Mouse (Mus musculus): ENCODE results near the gene Tifa. TPM values are rescaled to one million over a fixed set of nuclear protein-coding genes. Genes with fewer than 3 reads are reported as not detected.

Tifa gene
- 3.6 and 3.8 TPM in 2 replicates for polyA plus RNA-seq (2014; fragmentation: Nextera tagmentation; extraction: Ambion mirVana)

DNA sequence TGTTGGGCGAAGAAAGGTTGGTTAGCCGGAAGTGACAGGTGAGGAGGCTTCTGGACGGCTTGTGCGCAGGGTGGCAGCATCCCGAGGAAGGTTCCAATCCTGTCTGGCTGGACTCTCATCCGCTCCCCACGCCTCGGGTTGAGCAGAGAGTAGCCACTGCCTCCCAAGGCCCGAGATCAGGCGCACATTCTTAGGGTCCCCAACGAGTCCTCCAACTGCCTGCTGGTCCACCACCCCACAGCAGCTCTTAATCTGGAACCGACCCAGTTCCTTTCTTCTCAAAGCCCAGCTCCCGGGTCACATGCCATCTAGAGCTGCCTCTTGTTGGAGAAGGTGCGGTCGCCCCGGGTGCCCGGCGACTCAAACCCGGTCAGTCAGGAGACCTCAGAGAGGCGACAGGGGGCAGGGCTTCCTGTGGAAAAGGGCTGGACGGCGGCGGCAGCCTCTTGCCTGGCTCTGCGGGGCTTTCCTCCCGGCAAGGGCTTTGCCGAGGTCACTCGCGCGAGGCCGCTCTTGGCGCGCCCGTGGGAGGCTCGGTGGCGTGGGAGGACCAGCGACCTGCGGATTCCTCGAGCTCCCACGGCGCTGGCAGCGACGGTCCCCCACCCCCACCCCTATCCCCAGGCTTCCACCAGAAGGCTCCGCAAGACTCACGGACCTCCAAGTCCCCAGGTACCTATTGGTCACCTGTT, at the start of gene Tifa:
TSS of gene Tifa (plus strand) at position 306 of the 692 bp plus-strand sequence.
- ATAC-seq (ENCODE audit: insufficient number of reproducible peaks, insufficient read depth, low FRiP score, low read depth), result peak; percentile 31; the same call in 1 of the 2 replicates
- Histone ChIP-seq H3K9me3 (ENCODE audit: control insufficient read depth, low read length) (no peaks in the 10 kb centered on the region; the same call in 1 of the 2 replicates), H3K4me2 (ENCODE audit: low read length) (peak within 1 kb of the TSS; percentile 98), H3K36me3 (ENCODE audit: control insufficient read depth, insufficient read depth, low read length) (no peaks in the 10 kb centered on the region), H3K27me3 (ENCODE audit: control insufficient read depth, insufficient read depth, low read length) (peaks cover 15% of the 10 kb centered on the region), H3K4me1 (ENCODE audit: control insufficient read depth in 2 of 2, insufficient read depth in 2 of 2, low read length in 2 of 2) (peaks cover 4 to 6% of the 10 kb centered on the region in 2 experiments; a peak in 3 of 4 replicates), H3K9ac (ENCODE audit: low read length) (peak within 1 kb of the TSS; percentile 70), H3K27ac (replicated peaks in 1 of 2; ENCODE audit: control insufficient read depth in 1 of 2, insufficient read depth in 1 of 2, low read depth in 2 of 2, low read length in 2 of 2) (peak within 1 kb of the TSS in 1 of 2 experiments; percentile 24; a peak in 2 of 4 replicates), H3K4me3 (ENCODE audit: control insufficient read depth in 1 of 2, insufficient read depth in 1 of 2, low read depth in 1 of 2, low read length in 2 of 2) (peak within 1 kb of the TSS; percentile 56 to 71)
- WGBS, result 1% methylated on average over 41 of the region's 44 CpGs

- 88% methylated on average over 3 of the region's 3 CpGs for WGBS
- peaks cover 6% of the 10 kb centered on the region; the same call in 1 of the 2 replicates for H3K9me3 ChIP-seq (ENCODE audit: control insufficient read depth, low read length)
- H3K36me3 ChIP-seq (ENCODE audit: control insufficient read depth, insufficient read depth, low read length), result no peaks in the 10 kb centered on the region
Observed at GRCm38 (mm10) chr3:127741473-127741872, 48.1 kb upstream of the Tifa start.

GRCm38 (mm10) chr3:127743614-127744365, 45.8 kb upstream of the Tifa start:
- no peak for ATAC-seq (ENCODE audit: insufficient number of reproducible peaks, insufficient read depth, low FRiP score, low read depth)

More at GRCm38 (mm10) chr3:127741473-127741872, 48.1 kb upstream of the Tifa start:
- Histone ChIP-seq H3K27me3 (ENCODE audit: control insufficient read depth, insufficient read depth, low read length) (peaks cover 6% of the 10 kb centered on the region), H3K4me3 (ENCODE audit: control insufficient read depth in 1 of 2, insufficient read depth in 1 of 2, low read depth in 1 of 2, low read length in 2 of 2) (no peak overlapping the region), H3K4me1 (ENCODE audit: control insufficient read depth in 2 of 2, insufficient read depth in 2 of 2, low read length in 2 of 2) (no peaks in the 10 kb centered on the region), H3K27ac (replicated peaks in 1 of 2; ENCODE audit: control insufficient read depth in 1 of 2, insufficient read depth in 1 of 2, low read depth in 2 of 2, low read length in 2 of 2) (no peak overlapping the region), H3K4me2 (ENCODE audit: low read length) (no peak overlapping the region), H3K9ac (ENCODE audit: low read length) (no peak overlapping the region)
- no peak for ATAC-seq (ENCODE audit: insufficient number of reproducible peaks, insufficient read depth, low FRiP score, low read depth)

GRCm38 (mm10) chr3:127745504-127745903, 44.1 kb upstream of the Tifa start:
- Histone ChIP-seq H3K36me3 (ENCODE audit: control insufficient read depth, insufficient read depth, low read length) (no peaks in the 10 kb centered on the region), H3K4me3 (ENCODE audit: control insufficient read depth in 1 of 2, insufficient read depth in 1 of 2, low read depth in 1 of 2, low read length in 2 of 2) (no peak overlapping the region), H3K27ac (replicated peaks in 1 of 2; ENCODE audit: control insufficient read depth in 1 of 2, insufficient read depth in 1 of 2, low read depth in 2 of 2, low read length in 2 of 2) (no peak overlapping the region), H3K27me3 (ENCODE audit: control insufficient read depth, insufficient read depth, low read length) (peaks cover 40% of the 10 kb centered on the region), H3K4me2 (ENCODE audit: low read length) (no peak overlapping the region), H3K9me3 (ENCODE audit: control insufficient read depth, low read length) (peaks cover 6% of the 10 kb centered on the region; the same call in 1 of the 2 replicates), H3K9ac (ENCODE audit: low read length) (no peak overlapping the region), H3K4me1 (ENCODE audit: control insufficient read depth in 2 of 2, insufficient read depth in 2 of 2, low read length in 2 of 2) (no peaks in the 10 kb centered on the region)
- 39% methylated on average over 6 of the region's 6 CpGs for WGBS
- no peak for ATAC-seq (ENCODE audit: insufficient number of reproducible peaks, insufficient read depth, low FRiP score, low read depth)

More at GRCm38 (mm10) chr3:127743614-127744365, 45.8 kb upstream of the Tifa start:
- Histone ChIP-seq H3K4me2 (ENCODE audit: low read length) (no peak overlapping the region), H3K4me1 (ENCODE audit: control insufficient read depth in 2 of 2, insufficient read depth in 2 of 2, low read length in 2 of 2) (no peaks in the 10 kb centered on the region), H3K27me3 (ENCODE audit: control insufficient read depth, insufficient read depth, low read length) (peaks cover 26% of the 10 kb centered on the region), H3K4me3 (ENCODE audit: control insufficient read depth in 1 of 2, insufficient read depth in 1 of 2, low read depth in 1 of 2, low read length in 2 of 2) (no peak overlapping the region), H3K9ac (ENCODE audit: low read length) (no peak overlapping the region), H3K27ac (replicated peaks in 1 of 2; ENCODE audit: control insufficient read depth in 1 of 2, insufficient read depth in 1 of 2, low read depth in 2 of 2, low read length in 2 of 2) (no peak overlapping the region), H3K36me3 (ENCODE audit: control insufficient read depth, insufficient read depth, low read length) (no peaks in the 10 kb centered on the region), H3K9me3 (ENCODE audit: control insufficient read depth, low read length) (peaks cover 6% of the 10 kb centered on the region; the same call in 1 of the 2 replicates)
- 83% methylated on average over 13 of the region's 14 CpGs for WGBS

DNA sequence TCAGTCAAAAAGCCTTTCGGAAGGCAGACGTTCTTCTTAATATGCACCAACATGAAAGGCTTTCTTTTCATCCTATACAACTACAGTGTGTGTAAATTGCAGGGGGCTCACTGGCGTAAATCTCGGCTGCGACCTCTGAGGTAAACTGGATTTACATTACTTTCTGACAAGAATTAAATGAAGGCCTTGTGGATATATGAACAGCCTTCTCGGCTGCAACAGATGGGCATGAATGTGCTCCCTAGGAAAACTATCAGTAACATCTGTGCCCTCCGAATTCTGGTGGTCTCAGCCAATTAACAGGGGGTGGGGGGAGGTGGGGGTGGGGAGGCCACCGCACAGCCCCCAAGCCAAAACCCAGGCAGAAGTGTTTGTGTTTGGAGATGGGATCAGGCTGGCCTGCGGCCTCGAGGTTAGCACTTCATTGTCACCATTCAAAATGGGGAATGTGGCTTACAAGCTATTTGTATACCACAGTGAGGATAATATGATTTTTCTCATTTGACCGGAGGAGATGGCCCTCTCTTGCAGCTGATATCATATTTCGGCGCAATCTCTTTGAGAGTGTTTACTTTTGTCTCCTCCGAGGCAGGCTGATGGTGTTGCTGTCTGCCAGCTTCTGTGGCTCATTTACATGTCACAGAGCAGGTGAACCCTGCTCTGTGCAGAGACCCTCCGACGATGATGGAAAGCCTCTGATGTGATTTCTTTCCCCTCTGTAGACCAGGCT, 43.5 kb upstream of the Tifa start:
- 27% methylated on average over 16 of the region's 16 CpGs for WGBS
- peaks cover 43% of the 10 kb centered on the region for H3K27me3 ChIP-seq (ENCODE audit: control insufficient read depth, insufficient read depth, low read length)

DNA sequence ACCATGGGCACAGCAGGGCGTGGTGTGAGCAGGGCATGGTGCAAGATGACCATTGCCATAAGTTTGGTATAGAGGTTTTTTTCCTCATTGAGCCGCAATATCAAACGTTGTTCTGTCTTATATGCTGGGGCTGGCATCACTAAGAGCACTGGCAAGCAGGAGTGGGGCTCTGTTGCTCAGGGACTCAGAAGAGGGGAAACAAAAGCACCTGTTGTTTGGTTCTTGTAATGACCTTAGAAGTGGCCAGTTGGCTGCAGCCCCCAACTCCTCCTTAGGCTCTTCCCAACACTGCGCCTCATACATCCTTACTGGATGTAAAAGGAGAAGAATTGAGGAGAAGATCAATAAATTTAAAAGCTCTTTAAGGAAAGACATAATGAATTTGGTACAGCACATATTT, 41.0 kb upstream of the Tifa start:
- no peaks in the 10 kb centered on the region for H3K36me3 ChIP-seq (ENCODE audit: control insufficient read depth, insufficient read depth, low read length)
- ATAC-seq (ENCODE audit: insufficient number of reproducible peaks, insufficient read depth, low FRiP score, low read depth), result no peak
- H3K27ac ChIP-seq (replicated peaks in 1 of 2; ENCODE audit: control insufficient read depth in 1 of 2, insufficient read depth in 1 of 2, low read depth in 2 of 2, low read length in 2 of 2), result no peak overlapping the region
- H3K27me3 ChIP-seq (ENCODE audit: control insufficient read depth, insufficient read depth, low read length), result peaks cover 43% of the 10 kb centered on the region
- H3K4me1 ChIP-seq (ENCODE audit: control insufficient read depth in 2 of 2, insufficient read depth in 2 of 2, low read length in 2 of 2), result no peaks in the 10 kb centered on the region
- 66% methylated on average over 4 of the region's 4 CpGs for whole genome bisulfite sequencing
- H3K9me3 ChIP-seq (ENCODE audit: control insufficient read depth, low read length), result no peaks in the 10 kb centered on the region
- no peak overlapping the region for H3K4me2 ChIP-seq (ENCODE audit: low read length)
- H3K4me3 ChIP-seq (ENCODE audit: control insufficient read depth in 1 of 2, insufficient read depth in 1 of 2, low read depth in 1 of 2, low read length in 2 of 2), result no peak overlapping the region
- H3K9ac ChIP-seq (ENCODE audit: low read length), result no peak overlapping the region

More for the DNA sequence above, 43.5 kb upstream of the Tifa start:
- no peaks in the 10 kb centered on the region for H3K36me3 ChIP-seq (ENCODE audit: control insufficient read depth, insufficient read depth, low read length)
- H3K4me3 ChIP-seq (ENCODE audit: control insufficient read depth in 1 of 2, insufficient read depth in 1 of 2, low read depth in 1 of 2, low read length in 2 of 2), result no peak overlapping the region
- no peak overlapping the region for H3K9ac ChIP-seq (ENCODE audit: low read length)
- peaks cover 6% of the 10 kb centered on the region; the same call in 1 of the 2 replicates for H3K9me3 ChIP-seq (ENCODE audit: control insufficient read depth, low read length)
- H3K4me1 ChIP-seq (ENCODE audit: control insufficient read depth in 2 of 2, insufficient read depth in 2 of 2, low read length in 2 of 2), result no peaks in the 10 kb centered on the region
- ATAC-seq (ENCODE audit: insufficient number of reproducible peaks, insufficient read depth, low FRiP score, low read depth), result no peak
- no peak overlapping the region for H3K4me2 ChIP-seq (ENCODE audit: low read length)
- no peak overlapping the region for H3K27ac ChIP-seq (replicated peaks in 1 of 2; ENCODE audit: control insufficient read depth in 1 of 2, insufficient read depth in 1 of 2, low read depth in 2 of 2, low read length in 2 of 2)

GRCm38 (mm10) chr3:127749266-127749665, 40.3 kb upstream of the Tifa start:
- Histone ChIP-seq H3K27ac (replicated peaks in 1 of 2; ENCODE audit: control insufficient read depth in 1 of 2, insufficient read depth in 1 of 2, low read depth in 2 of 2, low read length in 2 of 2) (no peak overlapping the region), H3K27me3 (ENCODE audit: control insufficient read depth, insufficient read depth, low read length) (peaks cover 43% of the 10 kb centered on the region), H3K9me3 (ENCODE audit: control insufficient read depth, low read length) (no peaks in the 10 kb centered on the region), H3K9ac (ENCODE audit: low read length) (no peak overlapping the region), H3K4me2 (ENCODE audit: low read length) (peak overlapping the region; percentile 53), H3K36me3 (ENCODE audit: control insufficient read depth, insufficient read depth, low read length) (no peaks in the 10 kb centered on the region), H3K4me3 (ENCODE audit: control insufficient read depth in 1 of 2, insufficient read depth in 1 of 2, low read depth in 1 of 2, low read length in 2 of 2) (peak overlapping the region in 1 of 2 experiments; percentile 0; a peak in 2 of 4 replicates), H3K4me1 (ENCODE audit: control insufficient read depth in 2 of 2, insufficient read depth in 2 of 2, low read length in 2 of 2) (no peaks in the 10 kb centered on the region)
- no peak for ATAC-seq (ENCODE audit: insufficient number of reproducible peaks, insufficient read depth, low FRiP score, low read depth)
- WGBS, result 27% methylated on average over 9 of the region's 9 CpGs
